Mouse (Mus musculus) hindbrain, embryonic 10.5 days (tissue): Measurements from ENCODE around the gene Zfp141. TPM values are rescaled to one million over a fixed set of nuclear protein-coding genes. Genes with fewer than 3 reads are reported as not detected.
"Not testable (repeated sequence)": the region's sequence is repeated elsewhere in the genome, so short reads cannot be mapped to it uniquely, and the experiment has no call there.

ENCODE experiments used
- DNase-seq: peaks from one replicate; pipeline ENCODE4 v3.0.0-alpha.2; 2017; ENCODE audit warnings: low spot score
- H3K27ac ChIP-seq: fragments of 300-500 bp; sonication (generic); 2 replicates; pipeline ENCODE4 v1.5.1; 2016; ENCODE audit warnings: mild to moderate bottlenecking, moderate library complexity
- H3K27me3 ChIP-seq: fragments of 300-500 bp; sonication (generic); 2 replicates; pipeline ENCODE4 v1.6.1; 2016; ENCODE audit warnings: mild to moderate bottlenecking; ENCODE audit not compliant: poor library complexity, insufficient read depth, severe bottlenecking
- H3K36me3 ChIP-seq: fragments of 300-500 bp; sonication (generic); 2 replicates; pipeline ENCODE4 v1.6.1; 2016; ENCODE audit warnings: mild to moderate bottlenecking, moderate library complexity
- H3K4me1 ChIP-seq: fragments of 300-500 bp; sonication (generic); replicated peaks from 2 replicates; pipeline ENCODE4 v1.6.1; 2016; ENCODE audit warnings: mild to moderate bottlenecking
- H3K4me3 ChIP-seq: fragments of 300-500 bp; sonication (generic); 2 replicates; pipeline ENCODE4 v1.5.1; 2016; ENCODE audit warnings: mild to moderate bottlenecking, moderate library complexity
- H3K9me3 ChIP-seq: fragments of 300-500 bp; sonication (generic); 2 replicates; pipeline ENCODE4 v1.6.1; 2016; ENCODE audit warnings: mild to moderate bottlenecking, moderate library complexity
- WGBS: fragments of 180-500 bp; shearing (Covaris S2); methylation state at CpG from one replicate; pipeline ENCODE4 v1.1.7; 2016; 5-methylcytosine and 5-hydroxymethylcytosine counted together
- polyA plus RNA-seq: library from polyadenylated mRNA; unstranded; fragments of >200 nt; fragmentation: Nextera tagmentation; extraction: Ambion mirVana; gene quantifications from 2 replicates; pipeline ENCODE4 v1.2.1, GENCODE M21; 2016

Gene Zfp141
- 11.0 and 11.5 TPM in 2 replicates for polyA plus RNA-seq

DNA sequence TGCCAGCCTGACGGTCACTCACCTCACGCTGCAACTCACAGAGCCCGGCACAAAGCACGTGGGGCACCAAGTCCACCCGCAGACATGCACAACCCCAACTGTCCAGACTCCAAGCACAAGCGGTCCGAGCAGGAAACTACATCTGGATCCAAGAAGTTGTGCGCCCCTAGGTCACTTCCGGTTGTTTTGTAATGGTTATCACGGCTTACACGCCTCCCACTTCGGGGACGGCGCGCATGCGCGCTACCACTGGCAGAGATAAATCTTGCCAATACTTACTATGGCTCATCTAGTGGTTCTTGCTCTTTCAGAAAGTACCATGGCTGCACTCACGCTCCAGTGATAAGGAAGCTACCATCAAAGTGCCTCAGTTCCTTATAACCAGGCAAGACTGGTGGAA is at the start of gene Zfp141:
TSS of gene Zfp141 (minus strand) at position 153 of the 400 bp plus-strand sequence.
- DNase-seq: peak; percentile 85
- H3K27ac ChIP-seq: peak within 1 kb of the TSS; percentile 85
- not testable (repeated sequence) for H3K4me1 ChIP-seq, H3K27me3 ChIP-seq
- H3K4me3 ChIP-seq: peak within 1 kb of the TSS; percentile 63
- WGBS: 2% methylated on average over 18 of the region's 18 CpGs
- peaks cover 17% of the 10 kb centered on the region; the same call in 1 of the 2 replicates for H3K9me3 ChIP-seq
- H3K36me3 ChIP-seq: peaks cover 27% of the 10 kb centered on the region

- peaks cover 45% of the 10 kb centered on the region for H3K9me3 ChIP-seq
- no peaks in the 10 kb centered on the region for H3K27me3 ChIP-seq
- no peak overlapping the region for H3K4me3 ChIP-seq
- H3K36me3 ChIP-seq: no peaks in the 10 kb centered on the region
- no peak overlapping the region for H3K27ac ChIP-seq
- H3K4me1 ChIP-seq: no peaks in the 10 kb centered on the region
- 87% methylated on average over 3 of the region's 3 CpGs for WGBS
- no peak for DNase-seq
Measured at GRCm38 (mm10) chr7:42551766-42552165, 46.2 kb upstream of the Zfp141 start.

DNA sequence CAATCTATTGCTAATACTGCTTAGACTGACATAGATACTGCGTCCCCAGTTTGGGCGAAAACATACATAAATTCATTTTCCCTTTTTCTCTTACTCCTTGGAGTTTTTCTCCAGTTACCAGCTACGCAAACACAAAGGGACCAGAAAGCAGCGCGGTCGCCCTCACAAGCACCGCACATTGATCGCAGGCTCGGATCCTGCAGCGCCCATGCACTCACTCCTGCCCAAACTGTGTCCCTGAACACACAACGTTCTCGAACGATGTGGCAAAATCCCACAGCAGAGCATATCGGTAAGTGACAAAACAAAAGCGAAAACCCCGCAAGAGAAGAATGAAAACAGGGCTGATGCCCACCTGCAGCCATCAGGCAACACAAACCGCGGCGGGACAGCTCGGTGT is 354 bp downstream of the Zfp141 start:
- Histone ChIP-seq H3K4me3 (peak overlapping the region; percentile 63), H3K36me3 (peaks cover 31% of the 10 kb centered on the region), H3K27me3 (no peaks in the 10 kb centered on the region), H3K4me1 (no peaks in the 10 kb centered on the region), H3K27ac (peak overlapping the region; percentile 85), H3K9me3 (peaks cover 16% of the 10 kb centered on the region; the same call in 1 of the 2 replicates)
- no peak for DNase-seq
- 2% methylated on average over 20 of the region's 20 CpGs for WGBS

- WGBS: 95% methylated on average over 5 of the region's 5 CpGs
- Histone ChIP-seq H3K9me3 (peaks cover 65% of the 10 kb centered on the region), H3K27ac (no peak overlapping the region), H3K4me3 (no peak overlapping the region), H3K27me3 (no peaks in the 10 kb centered on the region), H3K4me1 (no peaks in the 10 kb centered on the region), H3K36me3 (peaks cover 91% of the 10 kb centered on the region)
- no peak for DNase-seq
Measured at GRCm38 (mm10) chr7:42498248-42498647, 7.3 kb downstream of the Zfp141 start.

DNA sequence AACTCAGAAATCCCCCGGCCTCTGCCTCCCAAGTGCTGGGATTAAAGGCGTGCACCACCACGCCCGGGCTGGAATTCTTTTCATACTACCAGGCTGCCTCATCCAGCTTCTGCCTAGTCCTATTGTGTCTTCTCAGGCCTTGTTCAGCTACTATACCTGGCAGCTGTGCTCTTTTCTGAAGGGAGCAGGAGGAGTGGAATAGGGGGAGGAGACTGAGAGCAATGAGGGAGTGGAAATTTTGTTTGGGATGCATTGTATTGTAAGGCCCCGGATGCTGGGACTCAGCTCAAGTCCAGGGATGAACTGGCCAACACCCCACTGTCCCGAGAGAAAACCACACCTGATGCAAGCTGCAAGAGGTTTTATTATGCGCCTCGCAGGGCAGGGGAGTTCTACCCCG is 8.2 kb downstream of the Zfp141 start:
- peaks cover 70% of the 10 kb centered on the region for H3K9me3 ChIP-seq
- H3K4me3 ChIP-seq: no peak overlapping the region
- H3K27ac ChIP-seq: no peak overlapping the region
- no peaks in the 10 kb centered on the region for H3K27me3 ChIP-seq
- H3K36me3 ChIP-seq: peaks cover 86% of the 10 kb centered on the region
- H3K4me1 ChIP-seq: no peaks in the 10 kb centered on the region
- DNase-seq: no peak
- WGBS: 90% methylated on average over 9 of the region's 9 CpGs

DNA sequence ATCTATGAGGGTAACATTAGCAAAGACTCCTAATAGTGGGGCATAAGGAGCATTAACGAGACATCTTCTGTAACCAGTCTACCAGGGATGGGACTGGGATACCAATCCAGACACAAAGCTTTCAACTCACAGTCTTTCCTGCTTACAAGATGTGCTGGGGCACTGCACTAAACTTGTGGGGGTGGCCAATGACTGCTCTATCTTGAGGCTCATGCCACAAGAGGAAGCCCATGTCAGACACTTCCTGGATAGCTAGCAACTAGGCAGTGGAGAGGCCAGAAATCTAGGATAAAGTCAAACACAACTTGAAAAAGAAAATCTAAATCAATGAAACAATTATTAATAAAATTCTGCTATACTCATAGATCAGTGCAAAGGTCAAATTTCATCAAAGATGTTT is 9.3 kb downstream of the Zfp141 start:
- Histone ChIP-seq H3K4me1 (no peaks in the 10 kb centered on the region), H3K27me3 (no peaks in the 10 kb centered on the region), H3K4me3 (no peak overlapping the region), H3K9me3 (peaks cover 67% of the 10 kb centered on the region), H3K27ac (no peak overlapping the region), H3K36me3 (peaks cover 78% of the 10 kb centered on the region)
- WGBS: 89% methylated on average over 1 of the region's 1 CpGs
- DNase-seq: no peak

- DNase-seq: no peak
- Histone ChIP-seq H3K27ac (no peak overlapping the region), H3K4me1 (no peaks in the 10 kb centered on the region), H3K36me3 (peaks cover 68% of the 10 kb centered on the region), H3K4me3 (no peak overlapping the region), H3K27me3 (no peaks in the 10 kb centered on the region), H3K9me3 (peaks cover 33% of the 10 kb centered on the region)
- WGBS: 97% methylated on average over 5 of the region's 5 CpGs
Measured at GRCm38 (mm10) chr7:42490859-42491258, 14.7 kb downstream of the Zfp141 start.

- peaks cover 30% of the 10 kb centered on the region for H3K9me3 ChIP-seq
- peaks cover 69% of the 10 kb centered on the region for H3K36me3 ChIP-seq
- 92% methylated on average over 4 of the region's 4 CpGs for WGBS
- no peak overlapping the region for H3K4me3 ChIP-seq
- no peak overlapping the region for H3K27ac ChIP-seq
- no peaks in the 10 kb centered on the region for H3K27me3 ChIP-seq
- DNase-seq: no peak
- no peaks in the 10 kb centered on the region for H3K4me1 ChIP-seq
Measured at GRCm38 (mm10) chr7:42490358-42490757, 15.2 kb downstream of the Zfp141 start.

DNA sequence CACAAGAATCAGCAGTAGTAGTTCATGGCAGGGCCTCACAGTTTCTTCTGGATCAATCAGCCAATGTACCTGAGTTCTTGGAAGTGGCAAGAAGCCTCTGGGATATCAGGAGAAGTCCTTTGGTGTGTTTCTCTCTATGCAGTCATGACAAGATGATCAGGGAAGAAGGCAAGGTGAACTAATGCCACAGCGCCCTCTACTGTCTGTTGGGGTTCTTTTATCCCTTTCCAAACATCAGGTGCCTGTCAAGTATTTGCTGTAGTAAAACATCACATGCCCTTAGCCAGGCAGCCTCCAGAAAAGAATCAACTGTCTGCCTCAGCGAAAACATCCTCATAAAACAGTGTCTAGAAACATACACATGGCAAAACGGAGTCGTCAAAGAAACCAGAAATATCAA is 50.9 kb downstream of the Zfp141 start:
- Histone ChIP-seq H3K27me3 (no peaks in the 10 kb centered on the region), H3K9me3 (peaks cover 55% of the 10 kb centered on the region), H3K4me3 (no peak overlapping the region), H3K36me3 (no peaks in the 10 kb centered on the region), H3K4me1 (no peaks in the 10 kb centered on the region), H3K27ac (no peak overlapping the region)
- WGBS: 62% methylated on average over 4 of the region's 4 CpGs
- DNase-seq: no peak

- Histone ChIP-seq H3K36me3 (no peaks in the 10 kb centered on the region), H3K4me1 (no peaks in the 10 kb centered on the region), H3K9me3 (peaks cover 82% of the 10 kb centered on the region), H3K27me3 (no peaks in the 10 kb centered on the region), H3K27ac (no peak overlapping the region), H3K4me3 (no peak overlapping the region)
- WGBS: 38% methylated on average over 3 of the region's 3 CpGs
- no peak for DNase-seq
Measured at GRCm38 (mm10) chr7:42450618-42451017, 54.9 kb downstream of the Zfp141 start.

DNA sequence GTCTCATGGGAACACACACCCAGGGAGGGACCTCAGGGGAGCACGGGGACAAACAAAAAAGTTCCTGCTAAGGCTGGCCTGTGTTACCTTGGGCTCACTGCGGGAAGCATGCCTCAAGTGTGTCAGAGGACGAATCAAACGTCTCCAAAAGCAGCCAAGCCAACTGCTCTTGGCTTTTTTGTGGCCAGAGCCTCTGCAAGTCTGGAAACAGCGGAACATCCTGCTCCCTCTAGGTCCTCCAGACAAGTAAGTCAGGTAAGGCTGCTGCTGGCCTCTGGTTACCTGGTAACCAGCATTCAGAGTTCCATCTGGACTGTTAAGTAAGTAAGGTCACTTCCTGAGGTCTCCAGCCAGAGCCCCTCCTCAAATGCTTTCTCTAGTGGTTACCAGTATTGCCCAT is 57.7 kb downstream of the Zfp141 start, which contains the start of gene 4933421I07Rik:
TSS of gene 4933421I07Rik (minus strand) at position 271 of the 400 bp plus-strand sequence.
- Histone ChIP-seq H3K36me3 (no peaks in the 10 kb centered on the region), H3K27ac (no peak within 1 kb of the TSS), H3K4me3 (no peak within 1 kb of the TSS), H3K9me3 (peaks cover 76% of the 10 kb centered on the region), H3K4me1 (no peaks in the 10 kb centered on the region), H3K27me3 (no peaks in the 10 kb centered on the region)
- DNase-seq: no peak
- WGBS: 68% methylated on average over 5 of the region's 5 CpGs

DNA sequence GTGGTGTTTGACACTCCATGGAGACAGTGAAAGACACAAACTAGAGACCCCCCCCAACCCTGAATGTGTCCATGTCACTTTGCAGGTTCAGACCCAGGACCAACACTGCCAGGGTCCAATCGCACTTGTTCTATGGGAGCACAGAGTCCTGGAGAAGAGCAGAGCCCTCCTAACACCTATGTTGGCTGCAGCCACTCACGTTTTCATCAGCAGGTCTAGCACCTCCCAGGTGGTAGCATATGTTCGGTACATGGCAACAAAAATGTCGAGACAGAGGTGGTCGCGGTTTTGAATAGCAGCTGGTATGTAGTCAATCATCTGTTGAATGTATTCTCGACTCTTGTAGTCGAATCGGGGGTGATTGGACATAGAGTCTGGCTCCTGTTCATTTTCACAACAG is 58.2 kb downstream of the Zfp141 start:
- Histone ChIP-seq H3K9me3 (peaks cover 76% of the 10 kb centered on the region), H3K4me3 (no peak overlapping the region), H3K4me1 (no peaks in the 10 kb centered on the region), H3K27me3 (no peaks in the 10 kb centered on the region), H3K36me3 (no peaks in the 10 kb centered on the region), H3K27ac (no peak overlapping the region)
- no peak for DNase-seq
- 84% methylated on average over 9 of the region's 9 CpGs for WGBS
